Mouse (Mus musculus) erythroblast, embryonic 14.5 days (primary cell): ENCODE data around the gene N4bp3.
"Not testable (repeated sequence)": the region's sequence is repeated elsewhere in the genome, so short reads cannot be mapped to it uniquely, and the experiment has no call there.

Source experiments
- GATA1 ChIP-seq: IDR thresholded peaks from 2 replicates; pipeline ENCODE4 v1.6.1; 2012; ENCODE audit warnings: low read length, inconsistent platforms, mixed read lengths
- TAL1 ChIP-seq: IDR thresholded peaks from 3 replicates; pipeline ENCODE4 v1.6.1; 2012; ENCODE audit warnings: low read length, inconsistent platforms, mixed read lengths

DNA sequence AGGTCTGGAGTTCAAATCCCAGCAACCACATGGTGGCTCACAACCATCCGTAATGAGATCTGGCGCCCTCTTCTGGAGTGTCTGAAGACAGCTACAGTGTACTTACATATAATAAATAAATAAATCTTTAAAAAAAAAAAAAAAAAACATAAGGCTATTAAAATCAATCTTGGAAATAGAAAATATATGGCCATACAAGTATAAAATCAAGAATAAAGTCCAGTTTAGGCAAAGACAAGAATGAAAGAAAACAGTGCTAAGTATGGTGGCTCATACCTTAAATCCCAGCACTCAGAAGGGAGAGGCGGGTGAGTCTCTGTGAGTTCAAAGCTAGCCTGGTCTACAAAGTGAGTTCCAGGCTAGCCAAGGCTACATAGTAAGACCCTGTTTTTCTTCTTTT is 40.0 kb upstream of the N4bp3 start:
- TF ChIP-seq TAL1, GATA1: not testable (repeated sequence)
